Mouse (Mus musculus) heart, postnatal 0 days (tissue): ENCODE data around the gene Eaf2.

Experiments
- CTCF ChIP-seq: IDR thresholded peaks from 2 replicates; pipeline ENCODE4 v1.5.1; 2016; ENCODE audit warnings: antibody characterized with exemption, control low read depth, low read depth
- EP300 ChIP-seq: IDR thresholded peaks from 2 replicates; pipeline ENCODE4 v1.6.1; 2016; ENCODE audit warnings: antibody characterized with exemption, low read depth

DNA sequence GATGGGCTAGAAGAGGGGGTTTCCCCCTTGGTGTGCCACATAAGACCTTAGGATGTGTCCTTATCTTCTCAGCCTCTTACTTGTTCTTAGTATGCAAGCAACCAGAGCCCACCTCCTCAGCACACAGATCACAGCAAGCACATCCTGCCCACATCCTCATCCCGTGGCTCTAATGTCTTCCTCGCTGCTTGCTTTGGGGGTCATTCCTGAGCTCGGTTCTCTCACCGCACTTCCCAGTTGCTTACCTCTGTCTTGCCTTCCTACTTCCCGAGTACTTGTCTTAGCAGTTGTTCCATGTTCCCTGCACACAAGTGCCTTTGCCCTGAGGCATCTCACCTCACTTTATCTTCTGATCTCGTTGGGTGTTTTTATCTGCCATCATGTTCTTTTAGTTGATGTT, 47.2 kb upstream of the Eaf2 start:
- TF ChIP-seq CTCF (no peak), EP300 (no peak)
